Mouse (Mus musculus) adrenal gland, postnatal 25 days (tissue): ENCODE data around the gene Trpv3. TPM values are rescaled to one million over a fixed set of nuclear protein-coding genes. Genes with fewer than 3 reads are reported as not detected.
"Not testable (repeated sequence)": the region's sequence is repeated elsewhere in the genome, so short reads cannot be mapped to it uniquely, and the experiment has no call there.

ENCODE experiments used
- DNase-seq: peaks from one replicate; pipeline ENCODE4 v3.0.0; 2021; ENCODE audit warnings: mixed read lengths
- total RNA-seq: library from RNA; stranded (reverse); gene quantifications from 2 replicates; pipeline ENCODE4 v1.2.3, GENCODE M21; 2021

The Trpv3 gene
- total RNA-seq, 1 experiment from 2014 or later: 0.27 TPM

DNA sequence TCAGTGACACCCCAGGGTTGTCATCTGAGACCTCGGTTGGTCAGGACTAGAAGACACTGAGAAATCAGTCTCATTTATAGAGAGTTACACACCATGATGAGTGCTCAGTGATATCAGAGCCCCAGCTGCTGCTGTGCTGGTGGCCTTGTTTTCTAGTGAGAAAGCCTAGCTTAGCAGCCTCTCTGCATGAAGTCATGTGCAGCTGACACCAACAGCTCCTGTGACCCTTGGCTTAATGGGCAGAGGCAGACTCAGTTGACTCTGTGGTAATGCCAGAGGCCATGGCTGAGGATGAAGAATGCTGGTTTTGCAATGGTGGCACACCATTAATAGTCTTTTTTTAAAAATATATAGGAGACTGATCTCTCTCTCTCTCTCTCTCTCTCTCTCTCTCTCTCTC is 22.4 kb downstream of the Trpv3 start:
- DNase-seq: no peak

DNA sequence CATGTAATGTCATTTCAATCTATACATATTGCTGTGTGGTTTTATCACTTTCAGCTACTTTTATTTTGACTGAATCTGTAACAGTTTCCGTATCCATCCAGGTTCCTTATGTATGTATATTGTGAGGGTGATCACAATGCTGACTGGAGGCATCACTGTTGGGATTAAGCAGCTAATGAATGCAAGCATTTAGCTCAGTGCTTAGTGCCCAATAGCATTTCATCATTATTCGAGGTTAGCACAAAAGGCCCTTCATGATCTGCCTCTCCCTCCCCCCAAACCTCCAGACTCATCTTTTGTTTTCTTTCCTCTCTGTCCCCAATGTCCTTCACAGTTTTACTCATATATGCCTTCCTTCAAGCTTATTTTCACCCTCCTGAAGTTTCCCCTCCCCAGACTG is 35.9 kb downstream of the Trpv3 start:
- no peak for DNase-seq

DNA sequence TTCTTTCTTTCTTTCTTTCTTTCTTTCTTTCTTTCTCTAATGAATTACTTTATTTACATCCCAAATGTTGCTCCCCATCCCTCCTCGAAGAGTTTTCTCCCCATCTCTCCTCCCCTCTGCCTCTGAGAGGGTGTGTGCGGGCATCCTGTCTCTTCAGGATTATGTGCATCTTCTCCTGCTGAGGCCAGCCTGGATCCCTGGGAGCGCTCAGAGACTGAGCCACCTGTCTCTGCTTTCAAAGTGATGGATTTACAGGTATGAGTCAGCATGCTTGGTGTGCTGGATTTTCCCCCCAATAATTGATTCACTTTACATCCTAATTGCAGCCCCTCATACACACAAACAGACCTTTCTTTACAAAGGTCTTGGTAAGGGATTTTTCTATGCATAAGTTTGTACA is 48.8 kb downstream of the Trpv3 start:
- no peak for DNase-seq

- not testable (repeated sequence) for DNase-seq
Measured at GRCm38 (mm10) chr11:73318581-73318980, 51.4 kb downstream of the Trpv3 start.

DNA sequence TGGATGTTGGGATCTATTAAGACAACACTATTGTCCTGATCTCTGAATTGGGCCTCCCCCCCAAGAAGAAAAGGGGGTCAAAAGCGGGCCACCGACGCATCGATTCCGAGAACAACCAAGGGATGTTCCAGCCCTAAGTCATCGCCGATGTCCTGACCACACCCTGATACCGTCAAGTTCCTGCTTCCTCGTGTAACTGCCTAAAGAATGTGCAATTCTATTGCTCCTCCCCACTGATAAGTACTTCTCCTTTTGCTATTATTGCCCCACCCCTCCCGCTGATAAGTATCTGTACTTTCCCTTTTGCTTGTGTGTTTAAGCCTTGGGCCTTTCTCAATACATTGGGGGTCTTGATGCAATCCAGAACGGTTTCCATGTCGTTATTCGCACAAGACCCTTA is 53.9 kb downstream of the Trpv3 start:
- DNase-seq: not testable (repeated sequence)

GRCm38 (mm10) chr11:73323906-73324830 is 57.0 kb downstream of the Trpv3 start:
- no peak for DNase-seq

- no peak for DNase-seq
Measured at GRCm38 (mm10) chr11:73326485-73326886, 59.3 kb downstream of the Trpv3 start.

DNA sequence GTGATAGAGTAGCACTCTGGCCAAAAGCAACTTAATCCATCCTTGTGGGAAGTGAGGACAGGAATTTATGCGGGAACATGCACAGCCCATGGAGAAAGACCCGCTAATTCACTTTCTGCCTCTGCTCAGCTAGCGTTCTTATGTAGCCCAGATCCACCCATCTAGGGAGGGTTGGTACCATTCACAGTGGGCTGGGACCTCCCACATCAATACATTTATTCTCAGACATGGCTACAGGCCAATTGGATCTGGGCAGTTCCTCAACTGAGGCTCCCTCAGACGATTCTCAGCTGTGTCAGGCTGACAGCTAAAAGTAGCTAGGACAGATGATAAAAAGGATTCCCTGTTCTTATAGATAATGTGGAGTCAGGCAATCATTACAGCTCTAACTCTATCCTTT is 60.2 kb downstream of the Trpv3 start:
- no peak for DNase-seq

GRCm38 (mm10) chr11:73329442-73329841 is 62.3 kb downstream of the Trpv3 start, which contains the start of the genes Aspa, Gm49340 and Spata22:
Gene Aspa, minus strand, starts transcription at chr11:73329596.
Gene Gm49340, plus strand, starts transcription at chr11:73329741.
Gene Spata22, plus strand, starts transcription at chr11:73329741.
- DNase-seq: no peak

GRCm38 (mm10) chr11:73333357-73333756 is 66.2 kb downstream of the Trpv3 start:
- DNase-seq: no peak

DNA sequence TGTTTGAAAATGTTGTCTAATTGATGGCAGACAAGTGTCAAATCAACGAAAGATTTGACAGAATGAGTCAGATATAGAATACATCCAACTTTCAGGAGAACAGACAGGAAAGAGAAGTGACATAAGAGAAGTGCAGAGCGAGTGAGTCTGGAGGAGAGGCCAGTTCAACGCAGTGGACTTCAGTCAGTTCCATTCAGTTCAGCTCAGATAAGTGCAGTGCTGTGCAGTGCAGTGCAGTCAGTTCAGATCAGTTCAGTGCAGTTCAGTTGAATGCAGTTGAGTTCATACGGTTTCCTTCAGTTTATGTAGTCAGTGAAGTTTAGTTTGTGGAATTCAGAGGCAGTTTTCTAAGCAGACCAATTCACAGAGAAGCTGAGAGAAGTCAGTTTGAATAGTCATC is 69.7 kb downstream of the Trpv3 start:
- no peak for DNase-seq

Other genes starting within 250 kb of the Trpv3 start
- 2.6 and 3.1 TPM in 2 replicates for gene Camkk1, start 248.4 kb upstream of the Trpv3 start, total RNA-seq
- 10.8 and 15.1 TPM in 2 replicates for gene Ncbp3, start 219.6 kb upstream of the Trpv3 start, total RNA-seq
- 0.30 and 0.33 TPM in 2 replicates for gene Itgae, start 176.8 kb upstream of the Trpv3 start, total RNA-seq
- 1.4 and 1.6 TPM in 2 replicates for gene Haspin, start 129.1 kb upstream of the Trpv3 start, total RNA-seq
- gene P2rx5, start 107.0 kb upstream of the Trpv3 start, total RNA-seq: 5.8 and 7.8 TPM in 2 replicates
- gene Emc6, start 90.4 kb upstream of the Trpv3 start, total RNA-seq: 63.4 and 73.4 TPM in 2 replicates
- gene Tax1bp3, start 90.3 kb upstream of the Trpv3 start, total RNA-seq: 71.3 and 79.4 TPM in 2 replicates
- gene Ctns, start 68.3 kb upstream of the Trpv3 start, total RNA-seq: 17.4 and 20.6 TPM in 2 replicates
- 9.9 and 13.8 TPM in 2 replicates for gene Shpk, start 67.9 kb upstream of the Trpv3 start, total RNA-seq
- 0.46 TPM in 1 of 2 replicates, not detected in the other for gene Trpv1, start 33.1 kb upstream of the Trpv3 start, total RNA-seq
- gene Aspa, start 62.2 kb downstream of the Trpv3 start, total RNA-seq: 8.5 and 9.4 TPM in 2 replicates
- not detected in 2 replicates for gene Gm49340, start 62.4 kb downstream of the Trpv3 start, total RNA-seq
- 0.73 TPM in 1 of 2 replicates, not detected in the other for gene Spata22, start 62.4 kb downstream of the Trpv3 start, total RNA-seq
- gene Olfr20, start 83.4 kb downstream of the Trpv3 start, total RNA-seq: not detected in 2 replicates
- gene Olfr376, start 103.9 kb downstream of the Trpv3 start, total RNA-seq: not detected in 2 replicates
- gene Olfr1, start 132.2 kb downstream of the Trpv3 start, total RNA-seq: not detected in 2 replicates
- gene Olfr378, start 161.1 kb downstream of the Trpv3 start, total RNA-seq: not detected in 2 replicates
- not detected in 2 replicates for gene Olfr380, start 190.1 kb downstream of the Trpv3 start, total RNA-seq
- not detected in 2 replicates for gene Olfr381, start 224.2 kb downstream of the Trpv3 start, total RNA-seq
- gene Olfr382, start 249.8 kb downstream of the Trpv3 start, total RNA-seq: not detected in 2 replicates